Mouse (Mus musculus) kidney, adult 2 months (tissue): Measurements from ENCODE around the gene Gmpr.

Experiments used
- CTCF ChIP-seq: fragments of 200-500 bp; conservative IDR thresholded peaks from 2 replicates; pipeline ENCODE4 v1.5.1; 2011; ENCODE audit warnings: low read depth, mild to moderate bottlenecking, control low read depth, low read length, moderate library complexity, mixed read lengths; ENCODE audit not compliant: insufficient read depth, insufficient read length
- POLR2A ChIP-seq: fragments of 200-500 bp; IDR thresholded peaks from one replicate; pipeline ENCODE4 v1.6.1; 2011; ENCODE audit warnings: low read depth, low read length, control low read depth

DNA sequence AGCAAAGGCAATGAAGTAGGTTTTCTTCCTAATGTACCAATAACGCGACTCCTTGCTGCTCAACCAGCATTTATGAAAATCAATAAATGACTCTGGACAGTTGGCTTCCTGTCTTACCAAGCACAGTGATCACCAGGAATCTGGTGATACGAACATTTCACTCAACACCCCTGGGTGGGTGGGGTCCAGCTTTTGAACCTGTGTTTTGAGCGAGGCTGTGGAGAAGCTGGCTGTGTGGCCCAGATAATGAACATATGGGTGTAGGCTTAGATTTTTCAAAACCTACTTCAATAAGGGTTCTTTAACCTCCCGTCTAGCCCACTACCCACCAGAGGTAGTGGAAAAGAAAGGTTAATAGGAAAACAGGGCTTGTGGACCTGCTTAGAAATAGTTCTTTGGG lies 4.5 kb upstream of the Gmpr start:
- TF ChIP-seq CTCF (no peak), POLR2A (no peak)
